Mouse (Mus musculus) heart, adult 2 months (tissue): ENCODE measurements around the gene Agrp. TPM values are rescaled to one million over a fixed set of nuclear protein-coding genes. Genes with fewer than 3 reads are reported as not detected.

Experiments
- DNase-seq, 2 experiments: peaks; one replicate each; pipeline ENCODE4 v3.0.0; 2021
- H3K27ac ChIP-seq: fragments of 200-600 bp; 2 replicates; pipeline ENCODE4 v1.8.1; 2022
- H3K27me3 ChIP-seq: fragments of 200-500 bp; 2 replicates; pipeline ENCODE4 v1.6.1; 2012; ENCODE audit warnings: mild to moderate bottlenecking, low read length, inconsistent platforms, mixed read lengths; ENCODE audit not compliant: control insufficient read depth, insufficient read depth
- H3K36me3 ChIP-seq: fragments of 200-500 bp; 2 replicates; pipeline ENCODE4 v1.6.1; 2012; ENCODE audit warnings: low read length, inconsistent platforms; ENCODE audit not compliant: control insufficient read depth, insufficient read depth
- H3K4me1 ChIP-seq: fragments of 200-500 bp; 2 replicates; pipeline ENCODE4 v1.6.1; 2011; ENCODE audit warnings: low read length; ENCODE audit not compliant: control insufficient read depth, insufficient read depth
- H3K4me3 ChIP-seq: fragments of 200-600 bp; 2 replicates; pipeline ENCODE4 v1.8.1; 2022
- H3K79me2 ChIP-seq: fragments of 200-500 bp; replicated peaks from 2 replicates; pipeline ENCODE4 v1.6.1; 2012; ENCODE audit warnings: mild to moderate bottlenecking, inconsistent platforms, low read length, moderate library complexity, mixed read lengths; ENCODE audit not compliant: control insufficient read depth, insufficient read depth
- H3K9ac ChIP-seq: fragments of 200-500 bp; 2 replicates; pipeline ENCODE4 v1.6.1; 2012; ENCODE audit warnings: low read depth, mild to moderate bottlenecking, control low read depth, inconsistent platforms, low read length, mixed read lengths
- CTCF ChIP-seq: fragments of 200-600 bp; IDR thresholded peaks from 2 replicates; pipeline ENCODE4 v1.8.1; 2022; ENCODE audit warnings: antibody characterized with exemption, mild to moderate bottlenecking, moderate library complexity
- EP300 ChIP-seq: fragments of 200-500 bp; IDR thresholded peaks from 2 replicates; pipeline ENCODE4 v1.6.1; 2011; ENCODE audit warnings: low read depth, low read length, control low read depth; ENCODE audit not compliant: insufficient read depth
- POLR2A ChIP-seq: fragments of 200-500 bp; IDR thresholded peaks from 2 replicates; pipeline ENCODE4 v1.6.1; 2011; ENCODE audit warnings: mild to moderate bottlenecking, low read depth, low read length, control low read depth; ENCODE audit not compliant: insufficient read depth
- WGBS: fragments of 180-500 bp; shearing (Covaris S2); methylation state at CpG from one replicate; pipeline ENCODE4 v1.1.7; 2018; 5-methylcytosine and 5-hydroxymethylcytosine counted together
- intact Hi-C: fragments of 180-260 bp; cut with DNase I; formaldehyde crosslinking; loops from one replicate; pipeline ENCODE4 v1.15.1; 2025
- long read RNA-seq: library from polyadenylated mRNA; stranded (forward); transcript quantifications from one replicate; pipeline ENCODE4 v2.0.0, GENCODE M21; 2021
- polyA plus RNA-seq: library from polyadenylated mRNA; depleted of rRNA; stranded (reverse); fragments of >200 nt; gene quantifications from 2 replicates; pipeline ENCODE4 v1.2.3, GENCODE M21; 2012; rRNA removed
- total RNA-seq, 2 experiments: library from RNA; stranded (reverse); gene quantifications; 2 replicates each; pipeline ENCODE4 v1.2.3; 2021

The Agrp gene
- total RNA-seq (not detected), polyA plus RNA-seq (0.31 TPM in 1 of 2 replicates, not detected in the other)
- long read RNA-seq = 0 reads

DNA sequence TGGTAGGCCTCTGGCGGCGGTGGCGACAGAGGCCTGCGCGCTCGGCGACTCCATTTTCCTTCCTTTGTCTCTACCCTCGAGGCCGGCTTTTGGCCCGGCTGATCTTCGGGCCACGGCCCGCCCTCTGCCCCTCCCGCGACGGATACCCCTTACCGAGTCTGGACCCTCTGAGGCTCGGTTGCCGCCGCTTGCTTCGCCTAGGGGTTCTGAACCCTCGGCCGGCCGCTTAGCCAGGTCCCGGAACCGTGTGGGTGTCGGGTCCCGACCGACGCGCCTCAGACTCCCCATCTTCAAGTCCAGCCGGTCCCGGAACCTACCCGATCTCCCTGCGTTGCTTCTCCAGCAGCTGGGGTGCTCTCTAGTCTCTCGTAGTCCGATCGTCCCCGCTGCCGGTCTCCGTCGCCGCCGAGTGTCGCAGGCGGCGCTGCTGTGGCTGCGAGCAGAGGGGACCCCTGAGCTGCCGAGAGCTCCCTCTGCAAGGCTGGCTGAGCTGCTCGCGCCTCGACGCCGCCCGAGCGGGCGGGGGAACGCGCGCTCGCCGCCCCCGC is at the start of gene Agrp:
Gene Agrp, minus strand, starts transcription at position 431 of the 548 bp plus-strand sequence.
- H3K36me3 ChIP-seq = peaks cover 17% of the 10 kb centered on the region
- TF ChIP-seq POLR2A (0 out of 2 replicates have a peak, but pooled peaks have one; percentile 14), CTCF (no peak)
- peaks cover 11% of the 10 kb centered on the region for H3K4me1 ChIP-seq
- peaks cover 6% of the 10 kb centered on the region for H3K79me2 ChIP-seq
- no peak for DNase-seq
- H3K27me3 ChIP-seq = no peaks in the 10 kb centered on the region
- intact Hi-C loops = loop anchor here (1.0 to 5.0 kb wide), 6 partner anchors 22 to 120 kb away; partner anchors contain the start of genes Acd, Atp6v0d1, Gfod2 and Pard6a
- WGBS = under 1% methylated on average over 63 of the region's 63 CpGs
- peak within 1 kb of the TSS; percentile 95 for H3K4me3 ChIP-seq
- H3K9ac ChIP-seq = peak within 1 kb of the TSS; percentile 100
- peak within 1 kb of the TSS; percentile 98 for H3K27ac ChIP-seq

DNA sequence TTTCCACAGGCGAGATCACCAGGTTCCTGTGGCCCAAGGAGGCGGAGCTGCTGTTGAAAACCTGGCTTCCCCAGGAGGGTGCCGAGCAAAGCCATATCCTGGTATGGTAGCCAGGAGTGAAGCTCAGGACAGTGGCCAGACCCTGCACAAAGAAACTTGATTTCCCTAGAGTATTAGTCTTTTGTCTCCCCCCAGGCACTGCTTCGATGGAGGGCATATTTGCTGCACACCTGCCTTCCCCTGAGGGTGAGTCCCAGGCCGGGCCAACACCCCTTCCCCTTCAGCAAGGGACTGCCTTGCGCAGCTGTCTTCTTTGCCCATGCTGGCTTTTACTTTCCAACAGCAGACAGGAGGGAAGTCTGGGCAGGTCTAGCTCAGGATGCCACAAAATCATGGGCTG is 49.4 kb upstream of the Agrp start:
- no peak overlapping the region for H3K4me3 ChIP-seq
- no peak overlapping the region for H3K9ac ChIP-seq

DNA sequence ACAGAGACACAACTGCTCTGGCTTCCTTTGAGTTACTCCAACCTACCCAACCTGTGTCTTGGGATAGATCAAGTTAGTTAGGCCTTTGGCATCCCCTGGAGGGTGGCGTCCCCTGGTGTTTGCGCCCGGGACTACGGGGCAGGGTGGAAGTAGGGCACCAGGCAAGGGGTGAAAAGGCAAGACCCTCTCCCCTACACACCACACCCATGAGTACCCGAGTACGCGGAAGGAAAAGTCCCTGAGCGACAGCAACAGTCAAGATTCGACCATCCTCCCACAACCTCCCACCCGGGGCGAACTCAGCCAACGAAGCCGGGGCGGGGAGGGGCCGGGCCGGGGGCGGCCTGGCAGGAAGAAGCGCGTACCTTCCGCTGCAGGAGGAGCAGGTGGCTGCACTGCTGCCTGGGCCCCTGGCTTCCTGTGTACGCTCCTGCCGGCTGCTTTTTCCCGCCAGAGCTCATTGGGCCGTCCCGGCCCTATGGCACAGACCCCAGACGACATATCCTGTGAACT is 48.7 kb upstream of the Agrp start, which contains the start of gene Carmil2:
Gene Carmil2, plus strand, starts transcription at position 479 of the 513 bp plus-strand sequence.
- intact Hi-C loops = loop anchor here (1.0 to 2.0 kb wide), 3 partner anchors 49 to 119 kb away; partner anchors contain the start of genes Agrp and Atp6v0d1

More for the DNA sequence above, 49.4 kb upstream of the Agrp start:
- 50% methylated on average over 6 of the region's 6 CpGs for WGBS
- no peak for DNase-seq
- H3K27ac ChIP-seq = no peak overlapping the region
- intact Hi-C loops = loop anchor here (2.0 kb wide), 1 partner anchor 120 kb away; the partner anchor contains the start of gene Atp6v0d1
- TF ChIP-seq CTCF (no peak), EP300 (no peak), POLR2A (no peak)
- no peaks in the 10 kb centered on the region for H3K4me1 ChIP-seq
- H3K79me2 ChIP-seq = no peaks in the 10 kb centered on the region
- H3K36me3 ChIP-seq = peaks cover 3% of the 10 kb centered on the region; the same call in 1 of the 2 replicates
- no peaks in the 10 kb centered on the region; the same call in 1 of the 2 replicates for H3K27me3 ChIP-seq

DNA sequence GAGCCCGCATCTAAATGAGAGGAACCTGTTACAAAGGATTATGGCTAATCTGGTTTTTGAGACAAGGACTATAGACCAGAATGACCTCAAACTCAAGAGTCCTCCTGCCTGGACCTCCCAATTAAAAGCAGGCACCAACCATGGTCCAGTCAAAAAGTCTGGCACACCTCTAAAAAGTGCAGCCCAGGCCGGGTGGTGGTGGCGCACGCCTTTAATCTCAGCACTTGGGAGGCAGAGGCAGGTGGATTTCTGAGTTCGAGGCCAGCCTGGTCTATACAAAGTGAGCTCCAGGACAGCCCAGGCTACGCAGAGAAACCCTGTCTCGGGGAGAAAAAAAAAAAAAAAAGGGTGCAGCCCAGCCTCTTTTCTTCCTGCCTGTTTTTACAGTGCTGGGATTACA is 48.1 kb upstream of the Agrp start:
- DNase-seq = no peak
- H3K79me2 ChIP-seq = no peaks in the 10 kb centered on the region
- H3K4me3 ChIP-seq = no peak overlapping the region
- no peaks in the 10 kb centered on the region; the same call in 1 of the 2 replicates for H3K4me1 ChIP-seq
- H3K9ac ChIP-seq = no peak overlapping the region
- no peaks in the 10 kb centered on the region; the same call in 1 of the 2 replicates for H3K27me3 ChIP-seq
- 62% methylated on average over 7 of the region's 7 CpGs for WGBS
- H3K27ac ChIP-seq = no peak overlapping the region
- TF ChIP-seq POLR2A (no peak), CTCF (no peak), EP300 (no peak)
- peaks cover 3% of the 10 kb centered on the region; the same call in 1 of the 2 replicates for H3K36me3 ChIP-seq
- intact Hi-C loops = loop anchor here (1.0 kb wide), 2 partner anchors 48 to 63 kb away; partner anchors contain the start of gene Agrp

More for the DNA sequence above, 48.7 kb upstream of the Agrp start, which contains the start of gene Carmil2:
- 8% methylated on average over 26 of the region's 26 CpGs for WGBS
- Histone ChIP-seq H3K27ac (no peak within 1 kb of the TSS), H3K9ac (peak within 1 kb of the TSS; percentile 9; the same call in 1 of the 2 replicates), H3K4me3 (peak within 1 kb of the TSS; percentile 26), H3K36me3 (peaks cover 3% of the 10 kb centered on the region; the same call in 1 of the 2 replicates), H3K79me2 (no peaks in the 10 kb centered on the region), H3K4me1 (no peaks in the 10 kb centered on the region), H3K27me3 (no peaks in the 10 kb centered on the region; the same call in 1 of the 2 replicates)
- DNase-seq = peak; percentile 73 to 82
- TF ChIP-seq CTCF = peak; percentile 85
- peak; percentile 56; the same call in 1 of the 2 replicates for TF ChIP-seq EP300
- TF ChIP-seq POLR2A = no peak

DNA sequence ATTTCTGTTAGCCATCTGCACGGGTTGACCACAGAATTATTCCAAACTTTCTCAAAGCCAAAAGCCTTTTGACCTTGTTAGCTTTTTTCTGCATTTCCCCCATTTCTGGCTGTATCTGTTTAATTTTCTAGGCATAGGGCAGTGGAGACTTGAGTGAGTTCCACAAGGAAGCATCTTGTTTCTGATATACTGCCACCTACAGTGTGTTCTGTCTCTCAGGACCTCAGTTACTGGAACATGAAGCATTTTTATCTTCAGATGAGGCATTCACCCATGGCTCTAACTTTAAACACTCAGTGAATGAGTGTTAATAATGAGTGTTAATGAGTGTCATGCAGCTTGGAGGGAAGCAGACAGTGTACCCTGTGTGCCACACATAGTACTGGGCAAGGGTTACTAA is 40.7 kb upstream of the Agrp start:
- no peak overlapping the region for H3K4me3 ChIP-seq
- H3K27ac ChIP-seq = no peak overlapping the region
- intact Hi-C loops = no loop called here
- no peaks in the 10 kb centered on the region; the same call in 1 of the 2 replicates for H3K4me1 ChIP-seq
- no peak for DNase-seq
- H3K79me2 ChIP-seq = no peaks in the 10 kb centered on the region; the same call in 1 of the 2 replicates
- peaks cover 6% of the 10 kb centered on the region for H3K36me3 ChIP-seq
- no peaks in the 10 kb centered on the region for H3K27me3 ChIP-seq
- H3K9ac ChIP-seq = no peak overlapping the region
- TF ChIP-seq EP300 = no peak
- peak; percentile 45 for TF ChIP-seq CTCF
- 78% methylated on average over 1 of the region's 1 CpGs for WGBS
